Mouse (Mus musculus): ENCODE results near the gene Gm49403. TPM values are rescaled to one million over a fixed set of nuclear protein-coding genes. Genes with fewer than 3 reads are reported as not detected.
A peak's percentile ranks its signal among the peaks of the same experiment; 100 is the strongest.

The Gm49403 gene
- polyA plus RNA-seq, 1 experiment from 2014 or later = not detected

DNA sequence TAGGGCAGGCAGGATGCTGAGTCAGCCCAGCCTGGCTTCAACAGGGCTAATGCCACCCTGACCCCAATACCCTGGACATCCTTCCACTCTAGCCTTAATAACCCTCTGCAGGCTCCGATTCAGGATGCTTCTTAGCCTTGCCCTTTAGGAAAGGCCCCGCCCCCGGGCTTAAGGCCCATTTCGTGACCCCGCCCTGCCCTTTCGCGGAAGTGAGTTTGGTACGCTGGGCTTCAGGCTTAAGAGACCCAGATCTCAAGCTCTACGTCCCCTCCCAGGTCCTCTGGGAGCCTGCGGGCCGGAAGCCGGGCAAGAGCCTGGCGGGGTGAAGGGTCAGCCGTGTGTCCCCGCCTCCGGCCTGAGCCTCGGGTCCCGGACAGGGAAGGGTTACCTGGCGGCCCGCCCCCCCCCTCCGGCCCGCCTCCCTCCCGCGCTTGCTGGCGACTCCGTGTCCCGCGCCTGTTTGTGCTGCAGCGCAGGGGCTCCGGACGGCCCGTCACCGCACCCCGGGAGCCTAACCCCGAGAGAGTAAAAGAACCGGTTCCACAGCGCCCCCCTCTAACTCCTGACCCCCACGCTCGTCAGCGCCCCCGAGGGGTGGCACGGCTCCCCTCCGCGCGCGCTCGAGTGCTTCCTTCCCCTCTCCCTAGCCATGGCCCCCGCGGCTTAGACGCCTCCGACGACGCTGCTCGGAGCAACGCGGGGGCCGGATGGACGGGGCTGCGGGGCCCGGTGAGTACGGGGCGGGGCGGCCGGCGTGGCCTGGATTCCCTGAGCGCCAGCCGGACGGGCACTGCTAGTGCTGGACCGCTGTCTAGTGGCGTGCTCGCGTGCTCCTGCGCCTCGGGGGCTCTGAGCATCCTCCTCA is 45.7 kb downstream of the Gm49403 start, which contains the start of the genes Rom1 and Eml3:
Rom1 (minus strand) TSS at position 133 of the 865 bp plus-strand sequence.
Eml3 (plus strand) TSS at position 329 of the 865 bp plus-strand sequence.
- Histone ChIP-seq H3K9me3 (no peaks in the 10 kb centered on the region), H3K4me1 (peaks cover 18% of the 10 kb centered on the region), H3K4me3 (peak within 1 kb of the TSS; percentile 82), H3K36me3 (peaks cover 53% of the 10 kb centered on the region), H3K27ac (peak within 1 kb of the TSS; percentile 92), H3K27me3 (ENCODE audit: insufficient read depth, poor library complexity, severe bottlenecking) (no peaks in the 10 kb centered on the region)
- under 1% methylated on average over 73 of the region's 74 CpGs for WGBS
- peak; percentile 94 for DNase-seq (ENCODE audit: low spot score)

DNA sequence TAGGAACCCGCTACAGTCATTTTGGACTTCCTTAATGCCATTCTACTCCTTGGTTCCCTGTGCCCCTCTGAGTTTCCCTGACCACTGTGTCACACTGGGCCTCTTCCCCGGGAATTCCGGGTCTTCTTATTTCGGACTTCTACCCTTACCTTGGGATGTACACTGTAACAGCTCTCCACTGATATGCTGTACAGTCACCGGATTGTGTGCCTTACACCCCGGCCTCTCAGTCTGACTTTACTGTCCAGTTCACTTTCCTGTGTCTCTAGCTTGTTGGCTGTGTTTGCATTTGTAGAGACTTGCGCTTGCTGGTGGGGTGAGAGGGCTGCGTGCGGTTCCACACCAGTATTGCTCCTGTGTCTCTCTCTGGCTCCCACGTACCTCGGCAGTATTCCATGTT is 46.4 kb downstream of the Gm49403 start:
- WGBS = 11% methylated on average over 11 of the region's 11 CpGs
- H3K36me3 ChIP-seq = peaks cover 60% of the 10 kb centered on the region
- H3K9me3 ChIP-seq = no peaks in the 10 kb centered on the region
- peak overlapping the region; percentile 82 for H3K4me3 ChIP-seq
- peaks cover 18% of the 10 kb centered on the region for H3K4me1 ChIP-seq
- DNase-seq (ENCODE audit: low spot score) = no peak
- H3K27me3 ChIP-seq (ENCODE audit: insufficient read depth, poor library complexity, severe bottlenecking) = no peaks in the 10 kb centered on the region
- H3K27ac ChIP-seq = peak overlapping the region; percentile 92

GRCm38 (mm10) chr19:8930771-8931170 is 47.0 kb downstream of the Gm49403 start:
- Histone ChIP-seq H3K27ac (peak overlapping the region; percentile 92; the same call in 1 of the 2 replicates), H3K9me3 (no peaks in the 10 kb centered on the region), H3K36me3 (peaks cover 60% of the 10 kb centered on the region), H3K4me1 (peaks cover 18% of the 10 kb centered on the region), H3K27me3 (ENCODE audit: insufficient read depth, poor library complexity, severe bottlenecking) (no peaks in the 10 kb centered on the region), H3K4me3 (peak overlapping the region; percentile 82)
- WGBS = 85% methylated on average over 7 of the region's 7 CpGs
- no peak for DNase-seq (ENCODE audit: low spot score)

GRCm38 (mm10) chr19:8936736-8937135 is 53.0 kb downstream of the Gm49403 start:
- no peak overlapping the region for H3K4me3 ChIP-seq
- H3K27me3 ChIP-seq (ENCODE audit: insufficient read depth, poor library complexity, severe bottlenecking) = no peaks in the 10 kb centered on the region
- DNase-seq (ENCODE audit: low spot score) = no peak
- no peak overlapping the region for H3K27ac ChIP-seq
- H3K9me3 ChIP-seq = no peaks in the 10 kb centered on the region
- peaks cover 64% of the 10 kb centered on the region for H3K36me3 ChIP-seq
- 90% methylated on average over 2 of the region's 2 CpGs for WGBS
- H3K4me1 ChIP-seq = peaks cover 13% of the 10 kb centered on the region

Small RNA genes lying within 50 kb of the gene (microRNA-seq; reads per million reads assigned to microRNA genes)
- not detected for gene Mir5136

Other genes with a start within 250 kb of the Gm49403 start
- 0.04 TPM in 1 of 2 replicates, not detected in the other for gene Chrm1, start 220.1 kb upstream of the Gm49403 start, polyA plus RNA-seq (2016; fragmentation: Nextera tagmentation; extraction: Ambion mirVana)
- 91.8 and 104 TPM in 2 replicates for gene Slc3a2, start 160.6 kb upstream of the Gm49403 start, polyA plus RNA-seq (2016; fragmentation: Nextera tagmentation; extraction: Ambion mirVana)
- gene Wdr74, start 148.1 kb upstream of the Gm49403 start, polyA plus RNA-seq (2016; fragmentation: Nextera tagmentation; extraction: Ambion mirVana) = 76.6 and 101 TPM in 2 replicates
- gene 1700092M07Rik, start 143.2 kb upstream of the Gm49403 start, polyA plus RNA-seq (2016; fragmentation: Nextera tagmentation; extraction: Ambion mirVana) = 1.6 and 2.1 TPM in 2 replicates
- gene Stx5a, start 142.5 kb upstream of the Gm49403 start, polyA plus RNA-seq (2016; fragmentation: Nextera tagmentation; extraction: Ambion mirVana) = 83.1 and 91.1 TPM in 2 replicates
- gene Nxf1, start 126.9 kb upstream of the Gm49403 start, polyA plus RNA-seq (2016; fragmentation: Nextera tagmentation; extraction: Ambion mirVana) = 156 and 193 TPM in 2 replicates
- 134 and 136 TPM in 2 replicates for gene Tmem223, start 112.9 kb upstream of the Gm49403 start, polyA plus RNA-seq (2016; fragmentation: Nextera tagmentation; extraction: Ambion mirVana)
- gene Tmem179b, start 109.5 kb upstream of the Gm49403 start, polyA plus RNA-seq (2016; fragmentation: Nextera tagmentation; extraction: Ambion mirVana) = 57.4 and 60.0 TPM in 2 replicates
- 29.7 and 36.1 TPM in 2 replicates for gene Taf6l, start 97.5 kb upstream of the Gm49403 start, polyA plus RNA-seq (2016; fragmentation: Nextera tagmentation; extraction: Ambion mirVana)
- 159 and 172 TPM in 2 replicates for gene Polr2g, start 85.4 kb upstream of the Gm49403 start, polyA plus RNA-seq (2016; fragmentation: Nextera tagmentation; extraction: Ambion mirVana)
- 5.4 and 5.9 TPM in 2 replicates for gene Zbtb3, start 81.4 kb upstream of the Gm49403 start, polyA plus RNA-seq (2016; fragmentation: Nextera tagmentation; extraction: Ambion mirVana)
- gene Ttc9c, start 64.6 kb upstream of the Gm49403 start, polyA plus RNA-seq (2016; fragmentation: Nextera tagmentation; extraction: Ambion mirVana) = 43.2 and 51.3 TPM in 2 replicates
- 2.8 and 4.6 TPM in 2 replicates for gene Hnrnpul2, start 63.9 kb upstream of the Gm49403 start, polyA plus RNA-seq (2016; fragmentation: Nextera tagmentation; extraction: Ambion mirVana)
- not detected in 2 replicates for gene AC129217.1, start 54.2 kb upstream of the Gm49403 start, polyA plus RNA-seq (2016; fragmentation: Nextera tagmentation; extraction: Ambion mirVana)
- 46.2 and 51.1 TPM in 2 replicates for gene Bscl2, start 46.5 kb upstream of the Gm49403 start, polyA plus RNA-seq (2016; fragmentation: Nextera tagmentation; extraction: Ambion mirVana)
- gene Gng3, start 44.7 kb upstream of the Gm49403 start, polyA plus RNA-seq (2016; fragmentation: Nextera tagmentation; extraction: Ambion mirVana) = 2.6 and 4.7 TPM in 2 replicates
- 0.36 and 0.51 TPM in 2 replicates for gene Lrrn4cl, start 33.2 kb upstream of the Gm49403 start, polyA plus RNA-seq (2016; fragmentation: Nextera tagmentation; extraction: Ambion mirVana)
- 156 and 193 TPM in 2 replicates for gene Ubxn1, start 12.4 kb upstream of the Gm49403 start, polyA plus RNA-seq (2016; fragmentation: Nextera tagmentation; extraction: Ambion mirVana)
- gene Uqcc3, start 3.0 kb upstream of the Gm49403 start, polyA plus RNA-seq (2016; fragmentation: Nextera tagmentation; extraction: Ambion mirVana) = 58.9 and 59.4 TPM in 2 replicates
- gene Lbhd1, start 198 bp upstream of the Gm49403 start, polyA plus RNA-seq (2016; fragmentation: Nextera tagmentation; extraction: Ambion mirVana) = 68.9 and 88.7 TPM in 2 replicates
- 106 and 140 TPM in 2 replicates for gene 1810009A15Rik, start 4.9 kb downstream of the Gm49403 start, polyA plus RNA-seq (2016; fragmentation: Nextera tagmentation; extraction: Ambion mirVana)
- not detected in 2 replicates for gene Gm49416, start 5.0 kb downstream of the Gm49403 start, polyA plus RNA-seq (2016; fragmentation: Nextera tagmentation; extraction: Ambion mirVana)
- gene Ints5, start 9.1 kb downstream of the Gm49403 start, polyA plus RNA-seq (2016; fragmentation: Nextera tagmentation; extraction: Ambion mirVana) = 35.8 and 39.0 TPM in 2 replicates
- 91.4 and 103 TPM in 2 replicates for gene Ganab, start 14.1 kb downstream of the Gm49403 start, polyA plus RNA-seq (2016; fragmentation: Nextera tagmentation; extraction: Ambion mirVana)
- gene B3gat3, start 36.4 kb downstream of the Gm49403 start, polyA plus RNA-seq (2016; fragmentation: Nextera tagmentation; extraction: Ambion mirVana) = 52.0 and 57.9 TPM in 2 replicates
- gene Rom1, start 45.4 kb downstream of the Gm49403 start, polyA plus RNA-seq (2016; fragmentation: Nextera tagmentation; extraction: Ambion mirVana) = 3.2 and 5.2 TPM in 2 replicates
- 17.4 and 24.4 TPM in 2 replicates for gene Eml3, start 45.6 kb downstream of the Gm49403 start, polyA plus RNA-seq (2016; fragmentation: Nextera tagmentation; extraction: Ambion mirVana)
- gene Mta2, start 57.9 kb downstream of the Gm49403 start, polyA plus RNA-seq (2016; fragmentation: Nextera tagmentation; extraction: Ambion mirVana) = 113 and 140 TPM in 2 replicates
- 25.7 and 32.8 TPM in 2 replicates for gene Tut1, start 69.9 kb downstream of the Gm49403 start, polyA plus RNA-seq (2016; fragmentation: Nextera tagmentation; extraction: Ambion mirVana)
- 378 and 459 TPM in 2 replicates for gene Eef1g, start 83.1 kb downstream of the Gm49403 start, polyA plus RNA-seq (2016; fragmentation: Nextera tagmentation; extraction: Ambion mirVana)
- 15.1 and 19.4 TPM in 2 replicates for gene Ahnak, start 105.4 kb downstream of the Gm49403 start, polyA plus RNA-seq (2016; fragmentation: Nextera tagmentation; extraction: Ambion mirVana)
- not detected in 2 replicates for gene Scgb1a1, start 204.0 kb downstream of the Gm49403 start, polyA plus RNA-seq (2016; fragmentation: Nextera tagmentation; extraction: Ambion mirVana)